8 mouse cellular contexts compared by ENCODE assay signal in genomic region chr3:51121703-51122540, GRCm38 (mm10).
DNase-seq lines count a peak whose midpoint lies in the region; ATAC-seq and TF ChIP-seq lines count a peak whose summit lies in the region.

No protein-coding gene starts in this region.

- H3K4me3 ChIP-seq in forebrain, embryonic 13.5 days: no peak overlapping the region
- no peak overlapping the region for H3K4me3 ChIP-seq in lung, adult 2 months (replicated peaks; ENCODE audit: extremely low read depth, low read depth, low read length)

- H3K36me3 ChIP-seq in forebrain, embryonic 13.5 days (ENCODE audit: poor library complexity, severe bottlenecking): no peaks in the 10 kb centered on the region

- DNase-seq in ES-CJ7 (ENCODE audit: low read depth, low spot score): peak; percentile 60
- DNase-seq in brain, embryonic 14.5 days (ENCODE audit: low read depth): peak; percentile 93
- DNase-seq in layer of hippocampus, adult 11-12 months (ENCODE audit: low spot score): peak; percentile 79
- peak; percentile 60 for DNase-seq in lung, adult 2 months
- peak; percentile 28 for DNase-seq in ovary, adult 18-20 months (ENCODE audit: low spot score)
- DNase-seq in urinary bladder, postnatal 14 days (ENCODE audit: low spot score): peak; percentile 70

- peak; percentile 73 for ATAC-seq in forebrain, embryonic 13.5 days
- ATAC-seq in hematopoietic stem cell, adult 5-6 weeks (replicated peaks in 1 of 2; ENCODE audit: insufficient read depth in 1 of 2, low FRiP score in 2 of 2, low TSS enrichment in 1 of 2, low read depth in 1 of 2, poor library complexity in 2 of 2, severe bottlenecking in 2 of 2): peak; percentile 69 to 76

- H3K9me3 ChIP-seq in forebrain, embryonic 13.5 days (replicated peaks): no peaks in the 10 kb centered on the region

- 23% methylated on average over 9 of the region's 9 CpGs for WGBS in forebrain, embryonic 13.5 days
- WGBS in lung, adult 2 months: 30% methylated on average over 9 of the region's 9 CpGs

- H3K27me3 ChIP-seq in forebrain, embryonic 13.5 days: no peaks in the 10 kb centered on the region

- peak; percentile 82; the same call in 1 of the 2 replicates for TF ChIP-seq CTCF in brain, embryonic 14.5 days (IDR thresholded peaks at IDR 0.05; ENCODE audit: borderline replicate concordance, extremely low read depth, insufficient read depth, insufficient read length)
- 0 out of 2 replicates have a peak, but pooled peaks have one; percentile 19 for TF ChIP-seq CTCF in lung, adult 2 months (IDR thresholded peaks at IDR 0.05; ENCODE audit: insufficient read depth, low read length)

- H3K4me1 ChIP-seq in forebrain, embryonic 13.5 days: peaks cover 17% of the 10 kb centered on the region; the same call in 1 of the 2 replicates
- H3K4me1 ChIP-seq in lung, adult 2 months (ENCODE audit: control insufficient read depth, insufficient read depth, low read length): no peaks in the 10 kb centered on the region

- TF ChIP-seq POLR2A in brain, embryonic 14.5 days (IDR thresholded peaks at IDR 0.05; ENCODE audit: borderline replicate concordance, extremely low read depth, insufficient read depth, insufficient read length, poor library complexity, severe bottlenecking): no peak
- no peak for TF ChIP-seq POLR2A in lung, adult 2 months (IDR thresholded peaks at IDR 0.05; ENCODE audit: borderline replicate concordance, extremely low read depth, low read depth, low read length)

- no peak overlapping the region for H3K27ac ChIP-seq in forebrain, embryonic 13.5 days

- H3K9ac ChIP-seq in forebrain, embryonic 13.5 days: no peak overlapping the region

- 0 out of 2 replicates have a peak overlapping the region, but pooled peaks have one; percentile 1 for H3K4me2 ChIP-seq in forebrain, embryonic 13.5 days

Comparison
In these comparisons a context has a peak if more than half of its experiments do, and no peak if none do; other contexts are left out.
1. DNase-seq: peak in every context shown above with its lines; median percentile 93 in brain, embryonic 14.5 days; 79 in layer of hippocampus, adult 11-12 months; 70 in urinary bladder, postnatal 14 days; 60 in ES-CJ7; 60 in lung, adult 2 months; 28 in ovary, adult 18-20 months.